16 mouse cellular contexts compared by ENCODE assay signal in the genomic region with DNA sequence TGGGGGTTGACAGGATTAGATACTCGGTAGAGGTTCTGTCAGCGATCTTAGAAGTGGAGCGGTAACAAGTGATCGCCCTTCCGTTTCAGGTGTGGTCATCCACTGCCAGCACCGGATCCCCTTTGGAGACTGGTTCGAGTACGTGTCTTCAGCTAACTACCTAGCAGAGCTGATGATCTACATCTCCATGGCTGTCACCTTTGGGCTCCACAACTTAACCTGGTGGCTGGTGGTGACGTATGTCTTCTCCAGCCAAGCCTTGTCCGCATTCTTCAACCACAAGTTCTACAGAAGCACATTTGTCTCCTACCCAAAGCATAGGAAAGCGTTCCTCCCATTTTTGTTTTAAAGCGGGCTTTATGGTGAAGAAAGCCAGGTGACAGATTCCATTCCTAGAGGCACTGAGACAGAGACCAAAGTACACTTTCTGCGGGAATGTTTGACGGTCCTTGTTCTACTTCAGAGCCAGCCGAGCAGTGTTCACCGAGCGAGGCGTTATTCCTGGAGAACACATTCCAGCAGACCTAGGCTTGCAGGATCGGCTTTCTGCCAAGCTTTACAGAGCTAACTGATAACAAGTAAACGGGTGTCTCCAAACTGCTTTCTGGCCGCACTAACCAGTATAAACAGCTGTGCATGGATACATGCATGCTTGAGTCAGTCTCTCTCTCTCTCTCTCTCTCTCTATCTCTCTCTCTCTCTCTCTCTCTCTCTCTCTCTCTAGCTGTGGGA. TPM values are rescaled to one million over a fixed set of nuclear protein-coding genes. Genes with fewer than 3 reads are reported as not detected.
A peak's percentile ranks its signal among the peaks of the same experiment; 100 is the strongest.
DNase-seq lines count a peak whose midpoint lies in the region; ATAC-seq lines count a peak whose summit lies in the region.
"Had no signal": no experiment of that assay in that cellular context is flagged by ENCODE, and none has a peak within 500 bp of the region (broad histone marks: within the 10 kb centered on the region; RNA-seq: fewer than 3 reads in every experiment).

No protein-coding gene starts in this region.

- no peak overlapping the region for H3K4me2 ChIP-seq in kidney, embryonic 16.5 days (replicated peaks; ENCODE audit: low read depth, low read length)
- peak overlapping the region; percentile 27 for H3K4me2 ChIP-seq in heart, embryonic 11.5 days
- H3K4me2 ChIP-seq: embryonic facial prominence, embryonic 15.5 days; forebrain, embryonic 15.5 days; limb, embryonic 15.5 days; neural tube, embryonic 15.5 days had no signal

- WGBS in kidney, embryonic 16.5 days, result 78% methylated on average over 21 of the region's 21 CpGs
- WGBS in heart, embryonic 11.5 days (ENCODE audit: insufficient replicate concordance), result 62% methylated on average over 21 of the region's 21 CpGs
- WGBS in large intestine, adult 2 months, result 58% methylated on average over 21 of the region's 21 CpGs

- intact Hi-C loops in heart, postnatal 10 days (cut with DNase I), result no loop called here

- no peak overlapping the region for H3K27ac ChIP-seq in kidney, embryonic 16.5 days (ENCODE audit: low read length)
- peak overlapping the region; percentile 59 for H3K27ac ChIP-seq in heart, embryonic 11.5 days (ENCODE audit: low read depth, low read length)
- H3K27ac ChIP-seq: embryonic facial prominence, embryonic 15.5 days; forebrain, embryonic 15.5 days; kidney, postnatal 0 days; limb, embryonic 15.5 days; neural tube, embryonic 15.5 days had no signal

- peaks cover 21% of the 10 kb centered on the region for H3K36me3 ChIP-seq in kidney, embryonic 16.5 days (ENCODE audit: insufficient read depth, low read length)
- peaks cover 4% of the 10 kb centered on the region for H3K36me3 ChIP-seq in heart, embryonic 11.5 days (ENCODE audit: control insufficient read depth, insufficient read depth, low read length)

- H3K27me3 ChIP-seq in kidney, embryonic 16.5 days (ENCODE audit: insufficient read depth, low read length), result no peaks in the 10 kb centered on the region
- H3K27me3 ChIP-seq in heart, embryonic 11.5 days (ENCODE audit: control insufficient read depth, insufficient read depth, low read length), result no peaks in the 10 kb centered on the region
- H3K27me3 ChIP-seq: embryonic facial prominence, embryonic 15.5 days; forebrain, embryonic 15.5 days; limb, embryonic 15.5 days; neural tube, embryonic 15.5 days had no signal

- no peak overlapping the region for H3K9ac ChIP-seq in kidney, embryonic 16.5 days (replicated peaks; ENCODE audit: low read length)
- H3K9ac ChIP-seq in heart, embryonic 11.5 days (ENCODE audit: low read depth, low read length), result no peak overlapping the region
- H3K9ac ChIP-seq: embryonic facial prominence, embryonic 15.5 days; forebrain, embryonic 15.5 days; limb, embryonic 15.5 days; neural tube, embryonic 15.5 days had no signal

- no peaks in the 10 kb centered on the region for H3K4me1 ChIP-seq in kidney, embryonic 16.5 days (ENCODE audit: insufficient read depth, low read length)
- H3K4me1 ChIP-seq in heart, embryonic 11.5 days (ENCODE audit: control insufficient read depth, insufficient read depth, low read length), result peaks cover 11% of the 10 kb centered on the region
- H3K4me1 ChIP-seq: embryonic facial prominence, embryonic 15.5 days; forebrain, embryonic 15.5 days; neural tube, embryonic 15.5 days had no signal

- H3K9me3 ChIP-seq in kidney, embryonic 16.5 days (ENCODE audit: low read length), result no peaks in the 10 kb centered on the region
- H3K9me3 ChIP-seq in heart, embryonic 11.5 days (replicated peaks; ENCODE audit: control insufficient read depth, low read length), result no peaks in the 10 kb centered on the region
- H3K9me3 ChIP-seq: embryonic facial prominence, embryonic 15.5 days; forebrain, embryonic 15.5 days; limb, embryonic 15.5 days; neural tube, embryonic 15.5 days had no signal

- H3K4me3 ChIP-seq in kidney, embryonic 16.5 days (ENCODE audit: low read length), result no peak overlapping the region
- no peak overlapping the region for H3K4me3 ChIP-seq in heart, embryonic 11.5 days (ENCODE audit: low read depth, low read length)
- H3K4me3 ChIP-seq: embryonic facial prominence, embryonic 15.5 days; forebrain, embryonic 15.5 days; limb, embryonic 15.5 days; neural tube, embryonic 15.5 days had no signal

- peak; percentile 11 for DNase-seq in kidney, adult 11 months
- DNase-seq in heart, postnatal 10 days, result peak; percentile 70 to 74
- peak; percentile 31 for DNase-seq in large intestine, adult 2 months (ENCODE audit: low read depth, low spot score)
- no peak for DNase-seq in right cerebral cortex, postnatal 4 days
- DNase-seq in urinary bladder, adult 18-20 months (ENCODE audit: low spot score in 2 of 2), result no peak
- DNase-seq: adrenal gland, postnatal 36 days; B cell, adult 2 months; right cerebral cortex, postnatal 14 days had no signal

- ATAC-seq in kidney, embryonic 16.5 days (ENCODE audit: low FRiP score, low TSS enrichment), result no peak
- ATAC-seq in heart, embryonic 11.5 days (replicated peaks; ENCODE audit: insufficient number of reproducible peaks, low FRiP score, low TSS enrichment), result no peak; the same call in 1 of the 2 replicates
- no peak; the same call in 1 of the 2 replicates for ATAC-seq in cerebellum, adult (ENCODE audit: insufficient number of reproducible peaks, low FRiP score, low TSS enrichment)
- ATAC-seq: forebrain, embryonic 15.5 days had no signal

RNA-seq across cellular contexts. Expression of a gene that starts 14.5 kb away (rescaled TPM):
- polyA plus RNA-seq in kidney, embryonic 16.5 days (2015; fragmentation: Nextera tagmentation; extraction: Ambion mirVana), result 42.8 and 44.5 TPM in 2 replicates
- polyA plus RNA-seq in heart, embryonic 11.5 days (2014; fragmentation: Nextera tagmentation; extraction: Ambion mirVana), result 21.2 and 28.5 TPM in 2 replicates
- 10 to 100 TPM; 17.1 to 18.3 TPM for total RNA-seq in heart, postnatal 10 days (2021)
- polyA plus RNA-seq in large intestine, adult 2 months (2012; rRNA removed), result 55.9 and 60.8 TPM in 2 replicates

RNA-seq across cellular contexts. Expression of a gene that starts 29.1 kb away (rescaled TPM):
- 87.3 and 87.6 TPM in 2 replicates for polyA plus RNA-seq in kidney, embryonic 16.5 days (2015; fragmentation: Nextera tagmentation; extraction: Ambion mirVana)
- 87.6 and 88.4 TPM in 2 replicates for polyA plus RNA-seq in heart, embryonic 11.5 days (2014; fragmentation: Nextera tagmentation; extraction: Ambion mirVana)
- total RNA-seq in heart, postnatal 10 days (2021), result 10 to 100 TPM; 39.4 to 42.2 TPM
- polyA plus RNA-seq in large intestine, adult 2 months (2012; rRNA removed), result 44.5 and 49.4 TPM in 2 replicates

Comparison
In these comparisons a context has a peak if more than half of its experiments do, and no peak if none do; other contexts are left out.
1. DNase-seq: peak in kidney, adult 11 months (single experiment), heart, postnatal 10 days (2 of 2) and large intestine, adult 2 months (single experiment); none in right cerebral cortex, postnatal 4 days (single experiment) and urinary bladder, adult 18-20 months (0 of 2).